Mouse (Mus musculus) stomach, postnatal 0 days (tissue): ENCODE results near the gene Ccdc97.

ENCODE experiments used
- CTCF ChIP-seq: IDR thresholded peaks from 2 replicates; pipeline ENCODE4 v1.5.1; 2016; ENCODE audit warnings: antibody characterized with exemption, low read depth, mild to moderate bottlenecking, moderate library complexity
- EP300 ChIP-seq: optimal IDR thresholded peaks from 2 replicates; pipeline ENCODE3; 2016; ENCODE audit warnings: antibody characterized with exemption

GRCm38 (mm10) chr7:25715731-25716271 is 3.1 kb downstream of the Ccdc97 start:
- TF ChIP-seq CTCF (no peak), EP300 (no peak)
